Mouse (Mus musculus): ENCODE results near the gene Obscn. TPM values are rescaled to one million over a fixed set of nuclear protein-coding genes. Genes with fewer than 3 reads are reported as not detected.

The Obscn gene
- 1 to 10 TPM; 1.2 to 1.7 TPM for total RNA-seq (2021)

DNA sequence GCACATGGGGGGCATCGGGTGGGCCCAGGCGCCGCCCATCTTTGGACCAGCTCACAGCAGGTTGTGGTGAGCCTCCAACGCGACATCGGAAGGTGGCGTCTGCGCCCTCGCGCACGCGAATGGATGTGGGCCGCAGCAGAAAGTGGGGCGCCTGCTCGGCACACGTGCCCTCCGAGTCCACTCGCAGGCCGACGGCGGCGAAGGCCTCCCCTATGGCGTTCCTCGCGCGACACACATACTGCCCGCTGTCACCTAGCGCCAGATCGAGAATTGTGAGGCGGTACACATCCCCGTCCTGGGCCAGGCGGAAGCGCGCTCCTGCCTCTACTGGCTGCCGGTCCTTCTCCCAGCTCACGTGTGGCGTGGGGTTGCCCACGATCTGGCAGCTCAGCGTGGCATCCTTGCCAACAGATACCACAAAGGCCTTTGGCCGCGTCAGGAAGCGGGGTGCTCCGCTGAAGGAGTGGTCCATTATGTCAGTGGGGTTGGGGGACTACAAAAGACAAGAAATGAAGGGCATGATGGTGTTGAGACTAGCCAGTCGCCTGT lies at the start of gene Obscn:
Obscn (minus strand) TSS at position 499 of the 549 bp plus-strand sequence.
- no peak for DNase-seq

DNA sequence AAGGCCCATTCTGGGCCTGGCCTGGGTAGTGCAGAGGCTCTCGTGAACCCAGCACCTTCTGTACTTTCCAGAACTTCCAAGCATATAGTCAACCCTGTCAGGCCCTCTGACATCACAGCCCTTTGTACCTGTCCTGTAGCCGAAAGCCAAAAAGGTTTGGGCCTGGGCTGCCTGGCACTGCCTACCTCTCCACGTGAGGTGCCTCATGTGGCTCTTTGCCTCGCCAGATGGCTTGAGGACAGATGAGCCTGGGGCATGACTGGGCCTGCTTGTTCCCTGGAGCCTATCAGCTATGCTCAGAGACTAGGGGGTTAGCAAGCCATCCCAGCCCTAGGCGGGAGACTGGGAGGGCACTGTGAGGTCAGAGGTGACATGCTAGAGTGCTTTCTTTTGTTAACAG lies 49.3 kb upstream of the Obscn start:
- no peak for DNase-seq

DNA sequence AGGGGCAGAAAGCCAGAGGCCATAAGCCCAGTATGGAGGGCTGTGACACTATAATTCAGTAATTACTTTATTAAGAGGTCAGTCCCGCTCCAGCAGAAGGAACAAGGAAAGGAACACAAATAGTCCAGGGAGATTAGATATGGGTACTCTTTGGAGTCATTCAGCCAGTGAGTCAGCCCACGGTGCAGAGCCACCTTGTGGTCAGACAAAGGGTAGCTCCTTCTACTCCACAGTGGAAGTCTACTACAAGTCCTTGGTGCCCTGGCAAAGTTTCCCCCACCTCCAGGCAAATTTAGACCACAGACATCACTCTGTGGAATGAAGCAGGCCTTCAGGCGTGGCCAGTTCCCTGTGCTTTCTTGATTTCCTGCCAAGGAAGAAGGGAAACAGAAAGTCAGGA lies 47.6 kb upstream of the Obscn start:
- peak in 1 of 2 experiments; percentile 36 for DNase-seq

DNA sequence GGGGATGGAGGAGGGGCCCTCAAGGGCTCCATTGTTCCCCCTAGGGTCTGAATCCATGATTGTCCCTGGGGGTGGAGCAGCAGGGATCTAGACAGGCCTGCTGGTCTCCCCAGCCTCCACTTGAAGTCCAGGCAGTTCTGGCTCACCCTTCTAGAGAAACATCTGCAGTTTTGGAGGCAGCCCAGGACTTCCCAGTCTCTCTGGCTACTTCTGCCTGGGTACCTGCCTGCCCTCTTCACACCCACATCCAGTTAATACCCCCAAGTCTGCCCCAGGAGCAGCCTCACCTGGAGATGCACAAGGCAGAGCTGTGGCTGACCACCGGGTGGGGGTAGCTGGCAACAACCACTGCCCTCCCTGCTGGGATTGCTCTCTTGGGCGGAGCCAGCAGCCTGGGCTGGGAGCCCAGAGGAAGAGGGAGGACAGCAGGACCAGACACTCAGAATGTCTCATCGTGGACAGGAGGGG lies 46.7 kb upstream of the Obscn start, which contains the start of gene Gjc2:
Gjc2 (minus strand) TSS at position 350 of the 468 bp plus-strand sequence.
- peak; percentile 38 to 43 for DNase-seq

DNA sequence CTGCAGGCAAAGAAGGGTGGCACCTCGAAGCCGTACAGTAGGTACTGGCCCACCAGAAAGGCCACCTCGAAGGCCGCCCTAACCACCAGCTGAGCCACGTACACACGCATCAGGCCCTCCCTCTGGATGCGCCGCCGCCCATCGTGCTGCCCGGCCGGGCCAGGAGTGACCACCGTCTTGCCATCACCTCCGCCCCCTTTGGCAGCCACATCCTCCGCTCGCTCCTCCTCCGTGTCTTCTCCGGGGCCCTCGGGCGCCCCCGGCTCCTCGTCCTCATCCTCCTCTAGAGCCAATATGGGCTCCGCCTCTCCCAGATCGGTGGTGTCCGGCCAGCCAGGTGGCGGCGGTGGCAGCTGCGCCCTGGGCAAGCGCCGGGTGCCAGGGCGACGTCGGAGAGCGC lies 40.7 kb upstream of the Obscn start:
- DNase-seq: no peak

DNA sequence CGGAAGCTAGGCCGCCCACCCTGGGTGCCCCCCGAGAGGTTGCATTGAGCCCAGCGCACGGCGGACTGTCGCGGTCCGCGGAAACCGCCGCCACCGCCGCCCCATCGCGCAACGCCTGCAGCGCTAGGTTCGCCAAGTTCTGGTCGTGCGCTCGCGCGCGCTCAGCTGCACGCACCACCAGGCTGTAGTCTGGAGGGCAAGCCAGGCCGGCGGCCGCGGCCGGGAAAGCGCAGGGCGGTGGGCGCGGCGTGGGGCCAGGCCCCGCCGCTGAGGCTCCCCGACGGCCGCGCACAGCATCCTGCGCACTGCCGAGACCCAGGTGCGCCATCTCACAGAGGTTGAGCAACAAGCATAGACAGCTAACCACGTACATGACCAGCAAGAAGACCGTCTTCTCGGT lies 40.3 kb upstream of the Obscn start:
- no peak for DNase-seq

DNA sequence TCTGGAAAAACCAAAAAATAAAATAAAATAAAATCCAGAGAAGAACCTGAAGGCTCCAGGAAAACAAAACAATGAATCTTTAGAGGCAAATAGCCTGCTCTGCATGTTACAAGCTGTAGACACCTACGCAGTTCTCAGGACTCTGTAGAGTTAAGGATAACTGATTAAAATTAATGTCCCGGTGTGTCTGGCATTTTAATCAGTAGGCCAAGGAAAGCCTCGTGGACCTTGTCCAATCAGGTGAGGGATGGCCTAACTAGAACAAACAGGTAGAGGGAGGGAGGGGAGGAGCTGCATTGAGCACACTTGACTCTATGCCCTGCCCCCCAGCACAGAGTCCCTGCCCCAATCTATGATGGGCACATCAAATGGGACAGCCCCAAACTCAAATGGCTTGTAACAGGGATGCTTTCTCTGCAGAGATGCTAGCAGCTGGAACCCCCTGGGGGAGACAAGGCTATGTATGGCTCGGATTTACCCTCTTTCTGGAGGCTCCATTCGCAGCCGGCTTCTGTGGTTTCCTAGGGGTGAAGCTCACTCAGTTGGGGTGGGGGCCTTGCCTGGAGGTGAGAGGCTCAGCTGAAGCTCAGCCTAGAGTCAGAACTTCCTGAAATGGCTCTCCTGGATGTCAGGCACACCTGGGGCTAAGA lies 38.1 kb upstream of the Obscn start:
- no peak for DNase-seq

DNA sequence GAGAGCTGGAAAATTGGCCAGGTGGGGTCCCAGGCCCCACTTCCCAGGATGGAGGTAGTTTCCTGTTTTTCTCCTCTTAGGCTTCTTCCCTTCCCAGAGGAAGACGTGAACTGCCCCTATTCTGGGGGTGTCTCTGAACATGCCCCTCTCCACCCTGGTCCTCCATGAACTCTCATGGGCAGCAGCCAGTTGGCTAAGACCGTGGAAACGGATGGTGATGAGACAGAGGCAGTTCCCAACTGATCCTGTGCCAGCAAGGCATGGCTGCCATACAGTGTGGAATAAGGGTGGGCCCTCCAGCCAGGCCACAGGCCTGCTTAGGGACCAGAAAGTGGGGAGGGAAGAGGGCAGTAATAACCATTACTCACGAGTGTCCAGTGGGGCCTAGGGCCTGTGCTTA lies 34.3 kb upstream of the Obscn start:
- DNase-seq: no peak

DNA sequence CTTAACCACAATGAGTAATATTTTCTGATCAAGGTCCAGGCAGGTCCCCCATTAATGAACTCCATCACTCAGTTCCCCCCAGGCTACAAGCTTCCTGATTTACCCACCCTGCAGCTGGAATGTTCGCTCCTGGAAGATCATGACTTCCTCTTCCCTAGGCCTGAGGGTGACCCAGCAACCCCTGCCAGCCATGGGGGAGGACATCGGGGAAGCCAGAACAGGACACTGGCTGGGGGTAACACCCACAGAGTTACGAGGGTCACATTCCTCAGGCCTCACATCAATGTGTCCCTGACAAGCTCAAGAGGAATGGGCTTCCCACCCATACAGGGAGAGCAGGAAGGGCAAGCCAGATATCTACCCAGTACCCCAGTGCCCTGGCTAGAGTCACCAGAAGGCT lies 33.6 kb upstream of the Obscn start:
- DNase-seq: no peak

DNA sequence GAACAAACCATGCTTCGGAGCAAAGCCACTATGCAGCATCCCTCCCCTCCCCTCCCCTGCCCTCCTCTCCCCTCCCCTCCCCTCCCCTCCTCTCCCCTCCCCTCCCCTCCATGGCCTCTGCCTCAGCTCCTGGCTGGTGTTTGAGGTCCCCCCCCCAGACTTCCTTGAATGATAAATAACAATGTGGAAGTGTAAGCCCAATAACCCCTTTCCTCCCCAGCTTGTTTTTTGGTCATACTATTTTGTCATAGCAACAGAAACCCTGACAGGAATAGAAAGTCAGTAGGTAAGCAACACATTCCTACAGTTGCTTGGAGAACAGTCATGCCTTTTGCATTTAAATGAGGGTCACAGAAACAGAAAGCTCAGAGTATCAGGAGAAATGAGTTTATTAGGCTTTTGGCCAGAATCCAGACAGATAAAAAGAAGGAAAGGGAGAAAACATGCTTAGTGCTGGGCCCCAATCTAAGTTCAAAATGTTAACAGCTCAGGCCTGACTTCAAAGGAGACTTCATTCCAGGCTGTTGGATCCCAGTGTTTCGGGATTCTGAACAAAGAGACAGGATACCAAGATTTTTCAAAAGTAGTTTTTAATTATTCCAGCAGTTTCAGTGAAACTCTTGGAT lies 29.5 kb upstream of the Obscn start:
- DNase-seq: no peak

DNA sequence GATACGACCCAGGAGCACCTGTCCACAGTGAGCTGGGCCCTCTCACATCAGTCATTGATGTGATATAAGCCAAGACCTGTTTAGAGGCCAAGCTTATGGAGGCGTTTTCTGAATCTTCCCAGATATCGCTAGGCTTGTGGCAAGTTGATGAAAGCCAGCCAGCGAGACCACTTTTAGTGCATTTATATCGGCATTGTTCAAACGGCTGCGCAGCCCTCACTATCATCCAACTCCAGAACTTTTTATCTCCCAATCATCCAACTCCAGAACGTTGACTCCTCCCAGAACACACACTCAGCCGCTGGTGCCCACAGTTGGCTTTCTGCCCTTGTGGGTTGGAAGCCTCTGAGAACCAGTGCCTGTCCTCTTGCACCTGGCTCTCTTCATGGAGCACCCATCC lies 28.2 kb upstream of the Obscn start:
- no peak for DNase-seq

DNA sequence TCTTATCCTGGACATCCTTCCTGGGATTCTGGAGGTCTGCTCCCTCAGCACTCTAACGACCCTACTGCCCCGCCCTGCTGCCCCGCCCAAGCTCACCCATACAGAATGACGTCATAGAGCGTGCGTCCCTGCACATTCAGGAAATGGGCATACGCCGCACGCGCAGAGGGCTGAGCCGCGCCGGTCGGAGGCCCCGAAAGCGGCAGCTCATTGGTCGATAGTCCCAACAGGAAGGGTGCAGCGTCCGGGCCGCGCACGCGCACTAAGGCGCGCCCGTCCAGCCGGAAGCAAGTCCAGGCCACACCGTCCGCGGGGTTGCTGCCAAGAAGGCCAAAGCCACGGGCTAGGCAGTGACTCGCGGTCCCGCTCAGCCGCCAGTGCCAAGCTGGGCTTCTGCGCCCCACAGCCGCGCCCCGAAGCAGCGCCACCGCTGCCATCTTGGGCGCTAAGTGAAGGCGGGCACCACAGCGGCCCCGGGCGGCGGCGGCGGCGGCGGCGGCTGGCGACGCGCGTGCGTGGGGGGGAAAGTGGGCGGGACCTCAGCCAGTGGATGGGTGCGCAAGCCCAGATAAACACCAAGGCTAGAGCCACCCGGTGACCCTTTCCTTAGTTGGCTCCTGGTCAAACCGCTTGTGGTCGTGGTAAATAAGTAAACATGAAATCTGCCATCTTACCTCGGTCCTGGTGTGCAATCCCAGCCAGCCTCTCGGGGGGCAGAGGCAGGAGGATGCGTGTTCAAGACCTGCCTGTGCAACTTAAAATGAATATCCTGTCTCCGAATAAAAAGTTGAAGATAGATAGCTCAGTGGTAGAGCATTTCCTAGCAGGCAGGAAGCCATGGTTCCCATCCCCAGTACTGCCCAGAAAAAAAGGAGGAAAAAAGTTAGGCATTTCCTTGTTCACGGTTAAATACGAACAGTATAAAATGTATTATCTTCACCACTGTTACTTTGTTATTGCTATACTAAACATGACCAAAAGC lies 27.3 kb upstream of the Obscn start, which contains the start of gene Iba57:
Iba57 (minus strand) TSS at position 485 of the 982 bp plus-strand sequence.
- DNase-seq: peak; percentile 98 to 99

DNA sequence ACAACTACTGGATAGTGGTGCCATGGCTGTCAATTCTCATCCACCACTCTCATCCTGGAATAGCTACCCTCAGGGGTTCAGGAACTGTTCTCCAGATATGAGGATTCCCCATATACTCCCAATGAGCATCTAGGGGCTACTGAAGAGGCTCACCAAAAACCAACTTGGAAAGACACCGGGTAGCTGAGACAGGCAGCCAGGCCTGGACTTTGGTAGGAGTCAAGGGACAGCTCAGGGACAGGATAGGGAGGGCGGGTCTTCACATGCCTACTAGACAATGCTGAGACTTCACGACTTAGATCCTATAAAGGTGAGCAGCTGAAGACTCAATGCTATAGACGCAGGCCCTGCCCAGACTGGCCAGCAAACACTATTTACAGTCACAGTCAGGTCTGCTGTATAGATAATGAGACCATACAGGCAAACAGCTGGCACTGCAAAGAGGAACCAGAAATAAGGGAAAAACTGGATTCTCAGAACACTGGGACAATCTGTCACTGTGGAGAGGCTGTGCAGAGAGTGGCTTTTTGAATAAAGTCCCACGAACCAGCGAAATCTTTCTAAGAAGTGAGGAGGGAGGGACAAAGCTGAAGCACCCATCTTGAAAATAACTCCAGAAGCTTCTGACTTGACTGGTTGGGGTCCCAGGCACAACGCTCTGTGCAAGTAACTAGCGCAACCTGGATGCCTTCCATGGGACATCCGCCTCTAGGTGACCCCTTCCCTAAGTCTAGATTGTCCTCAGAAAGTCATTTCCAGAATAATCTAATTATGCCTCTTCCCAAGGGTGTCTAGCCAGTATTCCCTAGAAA lies 26.4 kb upstream of the Obscn start:
- no peak for DNase-seq

DNA sequence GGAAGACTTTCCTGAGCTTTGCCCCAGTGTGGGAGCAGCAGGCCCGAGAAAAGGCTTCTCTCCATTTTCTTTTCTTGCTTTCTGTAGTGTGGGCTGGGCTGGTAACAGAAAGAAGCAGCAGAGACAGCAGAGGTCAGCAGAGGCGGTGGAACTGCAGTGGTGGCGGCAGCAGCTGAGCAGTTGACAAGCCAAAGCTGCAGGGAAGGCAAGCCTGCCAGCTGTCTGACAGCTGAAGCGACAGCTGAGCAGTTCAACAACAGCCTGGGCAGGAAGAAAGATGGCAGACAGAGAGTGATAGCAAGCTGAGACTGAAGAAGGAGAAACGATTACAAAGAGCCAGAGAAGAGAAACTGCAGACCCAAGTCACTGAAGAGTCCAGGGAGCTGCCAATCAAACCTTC lies 25.2 kb upstream of the Obscn start:
- no peak for DNase-seq

DNA sequence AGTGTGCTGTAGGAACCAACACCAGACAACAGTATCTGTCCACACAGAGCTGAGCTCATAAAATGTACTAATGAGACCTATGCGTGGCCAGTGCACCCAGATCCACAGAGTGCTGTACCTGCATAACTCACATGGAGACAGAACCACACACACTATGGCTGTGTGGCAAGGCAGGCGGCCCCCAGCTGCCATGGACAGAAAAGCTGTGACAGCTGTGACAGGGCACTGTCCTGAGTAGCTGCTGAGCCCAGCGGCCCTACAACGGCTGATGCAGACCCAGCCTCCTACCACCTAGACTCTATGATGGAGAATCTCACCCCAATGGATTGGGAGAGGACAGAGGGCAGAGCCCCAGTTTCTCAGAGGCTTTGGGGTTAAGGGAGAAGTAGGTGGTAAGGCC lies 23.4 kb upstream of the Obscn start:
- DNase-seq: no peak

DNA sequence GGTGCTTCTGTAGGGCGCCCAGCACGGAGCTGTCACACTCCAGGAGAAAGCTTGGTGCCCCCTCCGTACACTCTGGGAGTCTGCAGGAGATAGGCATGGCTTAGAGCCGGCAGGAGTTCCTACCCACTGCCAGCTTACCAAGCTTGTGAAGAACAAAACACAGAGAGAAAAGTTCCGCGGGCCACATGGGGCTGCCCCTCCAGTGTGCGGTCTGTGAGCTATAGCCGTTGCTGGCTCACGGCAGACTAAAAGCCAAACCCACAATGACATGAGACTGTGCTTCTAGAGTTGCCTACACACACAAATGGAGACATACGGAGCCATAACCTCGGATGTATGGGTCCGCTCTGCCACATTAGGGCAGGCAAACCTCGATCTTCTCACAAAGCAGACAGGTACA lies 22.9 kb upstream of the Obscn start:
- no peak for DNase-seq

DNA sequence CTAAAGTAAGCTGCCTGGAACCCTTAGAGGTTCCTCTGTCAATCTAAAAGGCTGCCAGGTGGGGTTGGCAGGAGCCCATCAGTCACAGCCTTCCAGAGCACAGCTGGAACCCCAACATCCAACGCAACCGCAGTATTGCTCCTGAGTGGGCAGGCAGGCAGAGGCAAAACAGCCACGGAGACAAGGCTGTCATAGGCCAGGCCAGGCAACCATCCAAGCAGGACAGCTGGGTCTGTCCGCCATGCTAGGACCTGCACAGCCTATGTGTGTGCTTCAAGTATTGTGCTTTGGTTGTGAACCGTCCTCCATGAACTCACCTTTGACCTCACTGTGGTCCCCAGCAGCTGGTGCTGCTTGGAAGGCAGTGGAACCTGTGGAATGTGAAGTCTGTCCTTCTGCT lies 19.7 kb upstream of the Obscn start:
- DNase-seq: no peak

DNA sequence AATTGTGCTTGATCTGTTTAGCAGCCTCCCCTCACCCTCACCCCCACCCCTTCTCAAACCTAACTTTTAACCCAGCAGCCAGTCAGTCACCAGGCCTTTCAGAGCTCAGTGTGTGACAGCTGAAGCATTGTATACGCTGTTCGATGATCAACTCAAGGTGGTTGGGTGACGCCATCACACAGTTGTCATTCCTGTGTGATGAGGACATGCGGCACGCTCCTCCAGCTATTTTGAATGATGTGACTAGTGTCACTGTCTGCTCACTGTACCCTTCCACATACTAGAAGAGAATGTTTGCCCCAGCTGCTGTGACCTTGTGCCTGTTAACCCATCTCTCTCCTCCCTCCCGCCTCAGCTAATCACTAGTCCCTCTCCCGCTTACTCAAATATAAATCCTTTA lies 18.0 kb upstream of the Obscn start:
- DNase-seq: no peak

DNA sequence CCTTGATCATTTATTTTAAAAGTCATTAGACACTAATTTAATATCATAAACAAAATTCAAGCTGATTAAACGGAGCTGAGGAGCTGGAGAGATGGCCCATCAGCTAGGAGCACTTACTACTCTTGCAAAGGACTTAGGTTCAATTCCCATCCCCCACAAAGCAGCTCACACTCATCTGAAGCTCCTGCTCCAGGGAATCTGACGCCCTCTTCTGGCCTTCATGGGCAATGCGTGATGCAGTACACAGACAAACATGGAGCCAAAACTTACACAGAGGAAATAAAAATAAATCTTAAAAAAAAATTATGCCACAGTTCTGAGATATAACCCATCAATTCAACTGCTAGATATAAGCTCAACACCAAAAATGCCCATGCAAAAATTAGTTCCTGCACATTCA lies 15.5 kb upstream of the Obscn start:
- DNase-seq: no peak

DNA sequence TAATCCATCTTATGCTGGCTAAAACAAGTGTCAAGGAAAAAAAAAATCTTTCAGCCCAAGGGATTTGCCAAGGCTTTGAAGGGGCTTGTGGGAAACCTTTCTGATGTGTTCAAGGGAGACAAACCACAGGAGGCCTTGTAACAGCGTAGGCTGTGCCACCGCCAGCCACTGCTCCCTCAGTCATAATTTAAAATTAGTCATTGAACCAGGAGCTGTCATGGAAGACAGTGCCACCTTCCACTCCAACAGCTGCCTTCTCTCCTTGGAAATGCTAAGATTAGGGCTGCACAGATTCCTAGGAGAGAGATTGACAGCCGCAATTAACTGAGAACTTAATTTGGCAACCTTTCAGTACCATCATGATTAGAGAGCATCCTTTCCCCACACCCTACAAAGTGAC lies 13.1 kb upstream of the Obscn start:
- no peak for DNase-seq

DNA sequence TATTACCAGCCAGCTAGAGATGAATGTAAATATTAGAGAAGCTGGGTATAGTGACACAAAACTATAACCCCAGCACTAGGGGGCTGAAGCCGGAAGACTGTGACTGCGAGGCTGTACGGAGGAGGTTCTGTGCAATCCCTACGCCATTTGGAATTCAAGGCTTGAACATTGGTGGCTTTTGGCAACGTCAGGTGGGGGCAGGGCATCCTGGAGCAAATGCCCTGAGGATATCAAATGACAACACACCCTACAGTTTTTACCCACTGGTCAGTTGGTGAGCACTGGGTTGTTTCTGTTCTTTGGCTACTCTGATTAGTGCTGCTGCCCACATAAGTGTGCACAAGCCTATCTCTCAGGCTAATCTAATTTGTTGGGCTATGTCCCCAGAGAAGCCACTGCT lies 6.8 kb upstream of the Obscn start:
- no peak for DNase-seq

All from layer of hippocampus, postnatal 36 days (tissue).